Mouse (Mus musculus) intestine, embryonic 14.5 days (tissue): ENCODE results near the gene Srxn1. TPM values are rescaled to one million over a fixed set of nuclear protein-coding genes. Genes with fewer than 3 reads are reported as not detected.

Experiments
- ATAC-seq: fragments of 200-750 bp; cut with Nextera tagmentation; replicated peaks from 2 replicates; pipeline ENCODE4 v1.8.0; 2017; ENCODE audit warnings: low read depth, moderate number of reproducible peaks, moderate TSS enrichment, moderate library complexity; ENCODE audit not compliant: low FRiP score, low TSS enrichment
- DNase-seq: peaks from one replicate; pipeline ENCODE4 v3.0.0-alpha.2; 2018; ENCODE audit warnings: low spot score
- H3K27ac ChIP-seq: fragments of 300-500 bp; sonication (generic); 2 replicates; pipeline ENCODE4 v1.5.1; 2014; ENCODE audit warnings: low read depth, mild to moderate bottlenecking, control low read depth
- H3K27me3 ChIP-seq: fragments of 300-500 bp; sonication (generic); replicated peaks from 2 replicates; pipeline ENCODE4 v1.6.1; 2014; ENCODE audit warnings: low read length, control low read depth; ENCODE audit not compliant: control insufficient read depth, insufficient read depth
- H3K36me3 ChIP-seq: fragments of 300-500 bp; sonication (generic); 2 replicates; pipeline ENCODE4 v1.6.1; 2014; ENCODE audit warnings: low read length, control low read depth; ENCODE audit not compliant: control insufficient read depth, insufficient read depth
- H3K4me1 ChIP-seq: fragments of 300-500 bp; sonication (generic); replicated peaks from 2 replicates; pipeline ENCODE4 v1.6.1; 2014; ENCODE audit warnings: low read length, control low read depth, mixed read lengths; ENCODE audit not compliant: control insufficient read depth, insufficient read depth
- H3K4me2 ChIP-seq: fragments of 300-500 bp; sonication (generic); 2 replicates; pipeline ENCODE4 v1.6.1; 2014; ENCODE audit warnings: low read length
- H3K4me3 ChIP-seq: fragments of 300-500 bp; sonication (generic); 2 replicates; pipeline ENCODE4 v1.5.1; 2014; ENCODE audit warnings: low read depth, low read length, control low read depth, mixed read lengths
- H3K9ac ChIP-seq: fragments of 300-500 bp; sonication (generic); 2 replicates; pipeline ENCODE4 v1.6.1; 2014; ENCODE audit warnings: mild to moderate bottlenecking, low read length
- H3K9me3 ChIP-seq: fragments of 300-500 bp; sonication (generic); 2 replicates; pipeline ENCODE4 v1.6.1; 2016; ENCODE audit warnings: low read length, control low read depth; ENCODE audit not compliant: control insufficient read depth
- WGBS: fragments of 180-500 bp; shearing (Covaris S2); extraction: QIAGEN DNeasy Blood & Tissue Kit; methylation state at CpG from one replicate; pipeline ENCODE4 v1.1.7; 2014; 5-methylcytosine and 5-hydroxymethylcytosine counted together
- polyA plus RNA-seq: library from polyadenylated mRNA; unstranded; fragments of >200 nt; fragmentation: Nextera tagmentation; extraction: Ambion mirVana; gene quantifications from 2 replicates; pipeline ENCODE4 v1.2.1, GENCODE M21; 2014

Srxn1 gene
- polyA plus RNA-seq, 1 experiment from 2014 or later: 12.4 TPM

DNA sequence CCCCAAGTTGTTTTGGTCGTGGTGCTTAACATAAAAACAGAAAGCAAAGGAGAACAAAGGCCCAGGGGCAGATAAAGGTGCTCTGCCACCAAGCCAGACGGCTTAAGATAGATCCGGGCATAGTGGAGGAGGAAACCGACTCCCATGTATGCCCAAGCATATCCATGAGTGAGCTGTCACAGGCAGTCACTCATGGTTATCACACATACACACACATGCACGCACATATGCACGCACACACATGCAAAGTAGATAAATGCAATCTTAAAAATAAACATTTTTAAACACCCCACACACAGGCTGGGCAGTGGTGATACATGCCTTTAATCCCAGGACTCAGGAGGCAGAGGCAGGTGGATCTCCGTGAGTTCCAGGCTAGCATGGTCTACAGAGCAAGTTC, 12.4 kb downstream of the Srxn1 start:
- H3K27me3 ChIP-seq: peaks cover 4% of the 10 kb centered on the region; the same call in 1 of the 2 replicates
- ATAC-seq: no peak
- no peak overlapping the region for H3K27ac ChIP-seq
- H3K36me3 ChIP-seq: no peaks in the 10 kb centered on the region
- H3K4me3 ChIP-seq: no peak overlapping the region
- peaks cover 7% of the 10 kb centered on the region; the same call in 1 of the 2 replicates for H3K4me1 ChIP-seq
- no peak for DNase-seq
- H3K4me2 ChIP-seq: no peak overlapping the region
- no peaks in the 10 kb centered on the region for H3K9me3 ChIP-seq
- no peak overlapping the region for H3K9ac ChIP-seq
- WGBS: 83% methylated on average over 7 of the region's 7 CpGs

DNA sequence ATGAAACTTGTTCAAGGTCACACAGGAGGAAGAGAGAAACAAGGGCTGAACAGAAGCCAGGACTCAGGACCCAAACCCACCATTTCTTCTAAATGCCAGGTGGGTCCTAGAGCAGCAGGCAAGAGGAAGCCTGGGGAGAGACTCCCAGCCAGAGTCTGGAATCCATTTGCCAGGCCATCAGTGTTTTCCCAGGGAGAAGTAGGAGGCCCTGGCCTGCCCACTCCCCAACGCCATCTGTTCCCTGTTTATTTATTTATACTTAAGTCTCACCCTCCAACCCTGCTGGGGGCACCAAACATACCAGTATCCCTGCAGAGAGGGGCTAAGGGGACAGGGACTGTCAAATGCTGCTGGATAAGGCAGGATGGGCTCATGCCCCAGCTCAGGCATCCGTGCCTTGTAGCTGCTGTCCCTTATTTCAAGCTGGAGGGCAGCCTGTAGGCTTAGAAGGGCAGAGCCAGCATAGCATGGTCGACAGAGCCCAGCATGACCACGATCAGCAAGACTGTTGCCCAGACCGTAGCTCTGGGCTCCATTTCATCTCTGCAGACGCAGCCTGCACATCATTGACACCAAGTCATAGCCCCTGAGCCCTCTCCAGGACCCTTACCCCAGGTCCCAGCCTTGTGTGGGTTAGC, 14.0 kb downstream of the Srxn1 start:
- no peaks in the 10 kb centered on the region for H3K9me3 ChIP-seq
- no peak overlapping the region for H3K4me3 ChIP-seq
- H3K4me2 ChIP-seq: no peak overlapping the region
- H3K27ac ChIP-seq: no peak overlapping the region
- H3K27me3 ChIP-seq: peaks cover 2% of the 10 kb centered on the region; the same call in 1 of the 2 replicates
- H3K4me1 ChIP-seq: peaks cover 7% of the 10 kb centered on the region; the same call in 1 of the 2 replicates
- no peak overlapping the region for H3K9ac ChIP-seq
- no peak for DNase-seq
- 54% methylated on average over 6 of the region's 6 CpGs for WGBS
- H3K36me3 ChIP-seq: no peaks in the 10 kb centered on the region
- no peak for ATAC-seq

DNA sequence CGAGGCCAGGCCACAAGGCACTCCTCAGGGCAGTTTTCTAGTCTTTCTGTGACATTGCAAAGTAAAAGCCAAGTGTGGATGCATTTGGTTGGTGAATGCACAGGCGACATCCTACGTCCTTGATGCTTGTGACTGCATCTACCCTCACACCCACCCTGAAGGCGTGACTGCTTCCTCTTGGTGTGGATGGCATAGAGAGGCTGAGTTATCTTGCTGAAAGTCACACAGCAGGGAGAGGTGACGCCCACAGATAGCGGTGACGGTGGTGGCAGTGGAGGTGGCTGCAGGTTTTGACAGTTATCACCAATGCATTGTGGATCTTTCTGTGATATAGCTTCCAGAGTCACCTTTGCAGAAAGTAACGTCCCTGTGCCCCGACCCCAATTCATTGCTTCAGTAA, 17.6 kb downstream of the Srxn1 start:
- Histone ChIP-seq H3K9ac (no peak overlapping the region), H3K9me3 (no peaks in the 10 kb centered on the region), H3K4me1 (no peaks in the 10 kb centered on the region), H3K27me3 (no peaks in the 10 kb centered on the region), H3K4me3 (no peak overlapping the region), H3K36me3 (no peaks in the 10 kb centered on the region), H3K27ac (no peak overlapping the region), H3K4me2 (no peak overlapping the region)
- WGBS: 64% methylated on average over 9 of the region's 9 CpGs
- DNase-seq: no peak
- ATAC-seq: no peak

DNA sequence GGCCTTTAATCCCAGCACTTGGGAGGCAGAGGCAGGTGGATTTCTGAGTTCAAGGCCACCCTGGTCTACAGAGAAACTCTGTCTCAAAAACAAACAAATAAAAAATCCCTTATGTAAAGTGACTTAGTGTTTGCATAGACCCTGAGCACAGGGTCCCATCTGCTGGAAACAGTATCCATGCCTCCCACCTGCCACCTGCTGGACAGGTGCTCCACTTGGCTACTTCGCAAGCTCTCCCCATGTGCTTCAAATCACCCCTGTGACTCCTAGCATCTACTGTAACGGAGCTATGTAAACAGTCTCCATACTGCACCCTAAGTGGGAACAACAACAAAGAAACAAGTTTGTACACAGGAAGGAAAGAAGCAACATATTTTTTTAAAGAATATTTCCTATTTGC, 23.3 kb downstream of the Srxn1 start:
- no peak overlapping the region for H3K9ac ChIP-seq
- H3K36me3 ChIP-seq: no peaks in the 10 kb centered on the region
- no peak overlapping the region for H3K4me2 ChIP-seq
- ATAC-seq (no peak), DNase-seq (no peak)
- no peak overlapping the region for H3K27ac ChIP-seq
- no peaks in the 10 kb centered on the region for H3K27me3 ChIP-seq
- H3K4me3 ChIP-seq: no peak overlapping the region
- no peaks in the 10 kb centered on the region for H3K4me1 ChIP-seq
- H3K9me3 ChIP-seq: no peaks in the 10 kb centered on the region
- 61% methylated on average over 2 of the region's 2 CpGs for WGBS

DNA sequence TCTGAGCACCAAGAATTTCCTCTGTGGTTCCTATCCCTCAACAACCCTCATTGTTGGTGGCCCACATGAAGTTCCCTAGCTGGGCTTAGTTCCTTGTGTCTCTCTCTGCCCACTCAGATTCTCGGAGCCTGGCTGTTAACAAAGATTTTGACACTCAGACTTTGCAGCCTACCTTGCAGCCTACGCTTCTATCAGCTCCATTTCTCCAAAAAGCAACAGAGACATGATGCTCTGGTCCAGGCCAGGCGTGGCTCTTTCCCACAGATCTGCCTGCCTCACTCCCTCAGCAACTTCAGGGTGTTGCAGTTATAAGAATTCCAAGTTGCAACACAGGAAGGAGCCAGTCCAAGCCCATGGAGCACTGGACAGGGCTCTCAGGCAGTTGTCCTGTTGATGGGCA, 24.5 kb downstream of the Srxn1 start:
- Histone ChIP-seq H3K9ac (no peak overlapping the region), H3K27ac (no peak overlapping the region), H3K36me3 (no peaks in the 10 kb centered on the region), H3K27me3 (no peaks in the 10 kb centered on the region), H3K4me2 (no peak overlapping the region), H3K9me3 (no peaks in the 10 kb centered on the region), H3K4me1 (no peaks in the 10 kb centered on the region), H3K4me3 (no peak overlapping the region)
- 72% methylated on average over 3 of the region's 3 CpGs for WGBS
- DNase-seq (no peak), ATAC-seq (no peak)

DNA sequence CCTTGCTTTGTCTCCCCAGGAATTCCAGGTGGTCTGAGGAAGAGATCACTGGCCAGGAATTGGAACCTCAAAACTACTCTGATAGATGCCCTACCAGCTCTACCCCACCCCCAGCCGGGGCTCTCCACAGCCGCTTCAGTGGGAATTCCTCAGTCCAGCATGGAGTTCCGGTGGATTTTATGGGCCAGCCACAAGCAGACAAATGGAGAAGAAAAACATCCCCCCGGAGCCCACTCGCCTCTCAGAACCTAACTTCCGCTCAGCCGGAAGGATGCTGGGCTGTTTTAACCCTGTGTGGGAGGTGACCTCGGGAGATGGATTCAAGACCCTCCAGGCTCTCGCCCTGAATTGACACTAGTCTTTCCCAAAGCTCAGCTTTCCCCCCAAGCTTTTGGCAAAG, 26.7 kb downstream of the Srxn1 start:
- H3K9me3 ChIP-seq: no peaks in the 10 kb centered on the region
- WGBS: 28% methylated on average over 9 of the region's 9 CpGs
- no peak overlapping the region for H3K4me2 ChIP-seq
- H3K4me3 ChIP-seq: no peak overlapping the region
- H3K36me3 ChIP-seq: no peaks in the 10 kb centered on the region
- no peaks in the 10 kb centered on the region for H3K4me1 ChIP-seq
- DNase-seq (no peak), ATAC-seq (no peak)
- no peaks in the 10 kb centered on the region for H3K27me3 ChIP-seq
- H3K9ac ChIP-seq: no peak overlapping the region
- no peak overlapping the region for H3K27ac ChIP-seq

DNA sequence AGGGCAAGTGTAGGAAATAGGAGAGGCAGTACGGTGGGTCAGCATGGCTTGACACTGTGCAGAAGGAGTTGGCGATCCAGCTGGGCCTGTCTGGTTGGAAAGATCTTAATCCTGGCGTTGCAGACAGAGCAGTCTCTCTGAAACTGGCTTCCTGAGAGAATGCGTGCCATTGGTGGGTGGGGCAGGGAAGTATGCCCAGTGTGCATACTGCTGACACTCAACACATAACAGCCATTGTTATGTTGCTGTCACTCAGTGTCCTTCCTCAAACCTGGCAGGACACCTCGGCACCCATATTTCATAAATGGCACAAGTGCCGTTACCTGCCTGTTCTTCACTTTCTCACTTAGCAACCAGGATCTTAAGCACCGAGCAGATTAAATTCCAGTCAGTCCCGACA, 27.4 kb downstream of the Srxn1 start:
- H3K9ac ChIP-seq: no peak overlapping the region
- H3K4me2 ChIP-seq: no peak overlapping the region
- H3K4me3 ChIP-seq: no peak overlapping the region
- no peaks in the 10 kb centered on the region for H3K27me3 ChIP-seq
- DNase-seq: no peak
- H3K36me3 ChIP-seq: no peaks in the 10 kb centered on the region
- H3K27ac ChIP-seq: no peak overlapping the region
- 42% methylated on average over 8 of the region's 8 CpGs for WGBS
- ATAC-seq: no peak
- H3K4me1 ChIP-seq: no peaks in the 10 kb centered on the region
- no peaks in the 10 kb centered on the region for H3K9me3 ChIP-seq

DNA sequence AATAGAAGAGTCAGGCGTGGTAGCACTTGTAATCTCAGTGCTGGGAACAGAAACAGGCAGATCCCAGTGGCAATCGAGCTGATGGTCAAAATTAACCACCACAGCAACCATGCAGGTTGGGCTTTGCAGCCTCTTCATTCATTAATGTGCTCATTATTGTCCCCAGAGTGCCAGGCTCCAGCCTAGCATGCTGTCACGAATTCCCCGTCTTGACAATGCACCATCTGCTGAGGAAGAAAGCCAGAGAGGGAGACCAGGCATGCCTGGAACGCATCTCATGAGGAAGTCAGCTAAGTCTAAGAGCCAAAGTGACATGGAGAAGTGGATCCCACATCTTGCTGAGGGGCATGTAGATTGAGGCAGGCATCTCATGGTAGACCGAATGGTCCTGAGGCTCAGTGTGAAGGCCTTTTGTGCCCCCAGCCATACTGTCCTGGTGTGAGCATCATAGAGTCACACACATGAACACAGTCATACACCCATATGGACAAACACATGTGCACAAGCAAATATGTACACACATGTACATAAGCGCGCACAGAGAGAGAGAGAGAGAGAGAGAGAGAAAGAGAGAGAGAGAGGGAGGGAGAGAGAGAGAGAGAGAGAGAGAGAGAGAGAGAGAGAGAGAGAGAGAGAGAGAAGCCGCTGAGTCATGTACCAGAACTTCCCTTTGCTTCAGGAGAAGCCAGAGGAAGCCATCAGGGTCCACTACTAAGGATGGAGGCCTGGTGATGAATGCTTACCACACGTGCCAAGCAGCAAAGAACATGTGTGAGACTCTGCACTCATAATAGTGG, 34.1 kb downstream of the Srxn1 start:
- peaks cover 20% of the 10 kb centered on the region for H3K27me3 ChIP-seq
- H3K4me1 ChIP-seq: peaks cover 11% of the 10 kb centered on the region; the same call in 1 of the 2 replicates
- no peaks in the 10 kb centered on the region for H3K9me3 ChIP-seq
- H3K36me3 ChIP-seq: no peaks in the 10 kb centered on the region
- H3K9ac ChIP-seq: no peak overlapping the region
- no peak overlapping the region for H3K27ac ChIP-seq
- H3K4me3 ChIP-seq: no peak overlapping the region
- WGBS: 71% methylated on average over 10 of the region's 10 CpGs
- H3K4me2 ChIP-seq: no peak overlapping the region
- no peak for DNase-seq
- no peak for ATAC-seq

DNA sequence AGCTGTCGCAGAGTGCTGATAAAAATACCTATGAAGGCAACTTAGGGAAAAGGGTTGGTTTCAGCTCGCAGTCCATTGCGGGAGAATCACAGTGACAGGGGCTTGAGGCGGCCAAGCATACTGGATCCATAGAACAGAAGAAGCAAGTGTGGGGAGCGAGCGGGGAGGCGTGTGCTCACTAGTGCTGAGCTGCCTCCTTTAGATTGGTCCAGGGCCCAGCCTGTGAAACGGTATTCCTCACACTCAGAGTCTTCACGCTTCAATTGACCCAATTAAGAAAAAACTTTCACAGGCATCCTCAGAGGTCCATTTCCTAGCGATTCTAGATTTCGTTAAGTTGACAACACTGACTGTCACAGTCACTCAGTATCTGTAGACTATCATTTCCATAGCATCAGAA, 35.6 kb downstream of the Srxn1 start:
- H3K4me1 ChIP-seq: peaks cover 11% of the 10 kb centered on the region; the same call in 1 of the 2 replicates
- WGBS: 49% methylated on average over 11 of the region's 11 CpGs
- no peak overlapping the region for H3K27ac ChIP-seq
- no peaks in the 10 kb centered on the region for H3K9me3 ChIP-seq
- no peak overlapping the region for H3K4me3 ChIP-seq
- no peak overlapping the region for H3K9ac ChIP-seq
- DNase-seq: no peak
- ATAC-seq: no peak
- H3K4me2 ChIP-seq: no peak overlapping the region
- peaks cover 28% of the 10 kb centered on the region for H3K27me3 ChIP-seq
- no peaks in the 10 kb centered on the region for H3K36me3 ChIP-seq
